Mouse (Mus musculus) left cerebral cortex, adult 8-10 months (tissue): Measurements from ENCODE around the gene Apbb2. TPM values are rescaled to one million over a fixed set of nuclear protein-coding genes. Genes with fewer than 3 reads are reported as not detected.

ENCODE experiments used
- DNase-seq, 2 experiments: peaks; one replicate each; pipeline ENCODE4 v3.0.0; 2022; ENCODE audit warnings: low spot score in 2 of 2
- total RNA-seq, 4 experiments: library from RNA; stranded (reverse); gene quantifications; 2 replicates each; pipeline ENCODE4 v1.2.4; 2022

Gene Apbb2
- total RNA-seq, 4 experiments from 2014 or later, result 59.4 to 65.7 (median 61.0) TPM

DNA sequence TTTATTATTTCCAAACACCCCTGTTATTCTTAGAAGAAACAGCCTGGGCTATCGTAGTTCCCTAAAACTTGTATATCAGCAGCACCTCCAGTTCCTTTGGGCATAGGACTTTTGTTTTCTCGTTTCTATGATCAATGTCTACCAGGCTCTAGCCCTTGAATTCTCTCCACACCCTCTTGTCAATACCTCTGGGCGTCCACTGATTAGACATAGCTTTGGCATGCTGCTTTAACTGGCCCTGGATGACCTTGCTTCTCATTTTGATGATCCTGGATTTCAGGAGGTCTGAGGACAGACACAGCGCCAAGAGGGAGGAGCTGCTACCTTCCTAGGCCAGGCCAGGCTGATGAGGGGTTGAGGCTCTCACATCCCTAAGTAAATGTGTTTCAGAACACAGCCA, 196.6 kb downstream of the Apbb2 start:
- DNase-seq, result no peak

GRCm38 (mm10) chr5:66421230-66421629, 197.4 kb downstream of the Apbb2 start:
- no peak for DNase-seq

DNA sequence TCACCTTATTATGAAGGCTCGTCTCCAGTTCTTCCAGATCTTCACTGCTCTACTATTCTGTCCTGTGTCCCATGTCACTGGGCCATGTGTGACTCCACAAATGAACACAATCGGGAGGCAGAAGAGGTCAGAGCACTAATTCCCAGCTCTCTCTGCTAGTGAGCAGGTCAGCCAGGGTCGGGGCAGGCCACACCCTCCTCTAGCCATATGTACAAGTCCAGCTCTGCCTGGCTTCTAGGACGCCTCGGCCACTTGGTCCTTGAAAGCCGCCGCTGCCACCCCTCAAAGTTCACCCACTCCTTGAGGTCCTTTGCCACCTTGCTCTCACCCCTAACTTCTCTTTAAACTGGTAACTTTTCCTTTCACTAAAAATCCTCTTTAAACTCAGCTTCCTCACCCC, 198.6 kb downstream of the Apbb2 start:
- no peak for DNase-seq

- DNase-seq, result no peak
Measured at GRCm38 (mm10) chr5:66417289-66417688, 201.3 kb downstream of the Apbb2 start.

DNA sequence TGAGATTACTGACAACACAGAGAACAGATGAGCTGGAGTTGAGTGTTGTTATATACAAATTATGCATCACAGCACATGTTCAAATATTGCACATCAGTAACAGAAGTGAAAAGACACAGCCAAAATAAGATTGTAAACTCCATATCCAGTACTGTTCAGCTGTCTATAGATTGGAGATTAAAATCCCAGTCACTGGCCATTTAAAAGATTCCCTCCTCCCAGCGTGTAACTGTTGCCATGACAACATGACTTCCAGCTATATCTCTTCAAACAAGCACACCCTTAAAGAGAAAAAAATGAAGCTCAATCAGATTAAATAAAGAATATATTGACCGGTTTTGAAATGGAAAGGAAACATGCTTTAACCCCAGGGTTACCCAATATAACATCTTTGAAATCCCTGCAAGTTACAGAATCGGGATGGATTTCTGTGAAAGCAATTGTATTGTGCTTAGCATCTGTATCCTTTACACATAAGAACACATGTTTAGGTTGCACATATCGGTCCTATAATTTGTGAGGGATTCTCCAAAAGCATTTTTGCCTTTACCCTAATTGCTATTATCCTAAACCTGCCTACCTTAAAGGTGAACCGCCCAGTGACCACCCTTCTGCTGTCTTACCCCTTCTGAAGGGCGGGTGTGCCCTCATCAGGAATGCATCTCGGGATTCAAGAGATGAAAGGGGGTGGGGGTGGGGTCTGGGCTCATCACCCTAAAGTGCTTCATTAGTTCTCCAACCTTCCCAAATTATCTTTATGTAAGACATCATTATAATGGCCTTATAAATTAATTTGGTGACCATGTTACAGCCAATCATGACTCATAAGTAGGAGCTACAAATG, 202.7 kb downstream of the Apbb2 start:
- no peak for DNase-seq

DNA sequence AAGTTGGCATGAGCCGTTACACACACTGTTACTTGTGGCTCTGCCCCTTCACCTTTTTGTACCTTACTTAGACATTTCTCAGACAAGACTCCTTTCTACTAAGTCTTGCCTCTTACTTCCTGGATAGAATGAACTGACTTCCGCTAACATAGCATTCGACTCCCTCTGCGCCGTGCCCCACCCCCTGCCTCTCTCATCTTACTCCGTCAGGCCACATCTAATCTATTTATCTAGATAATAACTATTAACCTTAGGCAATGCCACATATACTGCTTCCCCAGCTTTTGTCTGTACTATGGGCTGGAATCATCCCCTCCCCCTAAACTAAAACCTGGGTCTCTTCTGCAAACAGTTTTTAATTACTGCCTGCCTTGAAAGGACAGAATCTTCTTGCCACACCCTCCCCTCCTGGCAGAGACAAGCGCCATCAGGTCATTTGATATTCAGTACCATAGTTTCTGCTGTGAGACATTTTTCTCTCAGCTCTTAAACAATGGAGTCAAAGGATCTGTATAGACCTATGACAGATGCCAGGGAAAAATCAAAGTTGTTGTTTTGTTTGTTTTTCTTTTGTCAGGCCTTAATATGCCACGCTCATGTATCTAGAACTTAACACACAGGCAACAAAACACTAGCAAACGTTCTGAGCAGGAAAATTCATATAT, 203.4 kb downstream of the Apbb2 start:
- no peak for DNase-seq

DNA sequence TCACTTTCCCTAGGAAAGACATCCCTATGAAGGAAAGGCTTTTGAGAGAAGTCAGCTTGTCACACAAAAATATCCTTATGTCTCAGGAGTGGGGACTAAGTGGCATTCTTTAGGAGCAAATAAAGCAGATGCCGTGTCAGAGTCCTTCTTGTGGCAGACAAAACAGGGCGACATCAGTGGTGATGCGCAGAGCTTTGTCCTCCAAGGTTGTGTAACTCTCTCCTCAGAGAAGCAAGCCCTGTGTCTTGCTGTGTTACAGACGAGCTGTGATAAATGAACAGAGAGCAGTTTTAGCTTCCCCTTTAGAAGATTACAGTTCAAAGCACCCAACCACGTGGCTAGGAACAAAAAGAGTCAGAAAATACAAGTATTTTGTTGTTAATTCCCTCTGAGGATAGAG, 205.2 kb downstream of the Apbb2 start:
- no peak for DNase-seq

DNA sequence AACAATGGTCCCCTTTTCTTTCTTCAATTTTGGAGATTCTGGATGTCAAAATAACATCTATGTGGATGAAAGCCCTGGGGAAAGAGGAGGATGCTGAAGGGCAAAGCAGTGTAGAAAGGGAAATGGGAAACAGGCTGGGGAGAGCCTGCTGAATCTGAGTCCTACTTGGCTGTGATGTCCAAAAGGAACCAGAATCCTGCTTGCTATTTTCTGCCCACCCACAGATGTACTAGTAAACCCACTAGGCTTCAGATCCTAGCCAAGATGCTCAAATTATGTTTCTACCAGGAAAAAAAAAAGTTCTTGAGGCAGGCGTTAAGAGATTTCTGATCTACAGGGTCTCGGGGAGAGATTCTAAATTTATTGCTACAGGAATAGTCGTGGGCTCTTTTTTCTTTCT, 205.8 kb downstream of the Apbb2 start:
- DNase-seq, result no peak

GRCm38 (mm10) chr5:66408546-66408945, 210.0 kb downstream of the Apbb2 start:
- no peak for DNase-seq

GRCm38 (mm10) chr5:66407948-66408347, 210.6 kb downstream of the Apbb2 start:
- DNase-seq, result no peak

DNA sequence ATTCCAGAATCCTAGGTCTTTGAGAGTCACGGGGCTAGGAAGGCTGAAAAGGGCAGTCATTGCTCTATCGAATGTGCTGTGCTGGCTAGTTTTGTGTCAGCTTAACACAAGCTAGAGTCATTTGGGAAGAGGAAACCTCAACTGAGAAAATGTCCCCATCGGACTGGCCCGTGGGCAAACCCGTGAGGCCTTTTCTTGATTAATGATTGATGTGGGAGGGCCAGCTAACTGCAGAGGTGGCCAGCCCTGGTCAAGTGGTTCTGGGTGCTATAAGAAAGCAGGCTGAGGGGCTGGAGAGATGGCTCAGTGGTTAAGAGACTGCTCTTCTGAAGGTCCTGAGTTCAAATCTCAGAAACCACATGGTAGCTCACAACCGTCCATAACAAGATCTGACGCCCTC, 212.2 kb downstream of the Apbb2 start:
- DNase-seq, result no peak

- DNase-seq, result no peak
Measured at GRCm38 (mm10) chr5:66405731-66406399, 212.7 kb downstream of the Apbb2 start.

GRCm38 (mm10) chr5:66405305-66405704, 213.3 kb downstream of the Apbb2 start:
- no peak for DNase-seq

GRCm38 (mm10) chr5:66400563-66400962, 218.0 kb downstream of the Apbb2 start:
- no peak for DNase-seq

GRCm38 (mm10) chr5:66399264-66399620, 219.3 kb downstream of the Apbb2 start:
- no peak for DNase-seq

- DNase-seq, result no peak
Measured at GRCm38 (mm10) chr5:66398530-66399263, 219.9 kb downstream of the Apbb2 start.

DNA sequence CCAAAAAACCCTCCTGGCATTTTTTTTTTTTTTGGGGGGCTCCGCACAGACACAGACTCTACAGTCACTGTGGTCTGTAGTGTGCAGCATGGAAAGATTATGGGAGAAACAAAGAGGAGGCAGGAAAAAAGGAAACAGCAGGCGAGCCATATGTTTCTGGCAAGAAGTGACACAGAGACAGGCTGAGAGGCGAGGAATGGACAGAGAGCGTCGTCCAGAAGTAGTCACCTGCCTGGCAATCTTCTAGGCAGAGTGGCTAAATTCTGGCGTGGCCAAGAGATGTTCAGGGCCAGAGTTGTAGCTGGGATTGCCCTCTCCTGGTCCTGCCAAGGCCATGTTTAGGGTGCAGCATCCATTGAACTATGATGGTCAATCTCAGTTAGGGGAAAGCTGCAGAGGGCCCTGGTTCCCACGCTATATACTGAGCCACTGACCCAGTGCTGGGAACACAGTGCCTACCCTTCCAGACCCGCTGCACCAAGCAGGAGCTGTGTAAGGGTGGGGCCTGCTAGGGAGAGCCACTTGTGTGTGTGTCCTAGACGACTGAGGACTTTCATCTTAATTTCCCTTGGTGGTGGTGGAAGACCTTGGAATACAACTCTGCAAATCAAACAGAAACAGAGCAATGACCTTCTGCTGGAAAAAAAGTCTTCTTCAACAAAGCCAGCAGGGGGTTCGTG, 224.7 kb downstream of the Apbb2 start:
- DNase-seq, result no peak

GRCm38 (mm10) chr5:66392861-66393529, 225.6 kb downstream of the Apbb2 start:
- peak in 1 of 2 experiments; percentile 25 for DNase-seq

- no peak for DNase-seq
Measured at GRCm38 (mm10) chr5:66391771-66392170, 226.8 kb downstream of the Apbb2 start.

DNA sequence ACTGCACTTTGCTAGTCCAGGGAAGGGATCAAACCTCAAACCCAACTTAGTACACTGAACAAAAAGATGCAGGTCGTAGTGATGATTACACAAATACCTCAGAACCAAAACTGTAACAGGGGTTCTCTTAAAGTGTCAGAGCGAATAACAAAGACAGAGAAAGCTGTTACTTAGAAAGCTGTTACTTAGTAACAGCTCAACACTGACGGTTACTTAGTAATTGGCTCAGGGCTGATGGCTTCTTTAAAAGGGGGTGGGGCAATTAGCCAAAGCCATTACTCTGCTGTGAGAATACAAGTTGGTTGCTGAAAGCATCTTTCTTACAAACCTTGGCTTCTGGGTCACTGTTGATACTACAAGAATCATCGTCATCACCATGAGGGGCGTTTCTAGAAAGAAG, 227.3 kb downstream of the Apbb2 start:
- DNase-seq, result no peak

GRCm38 (mm10) chr5:66390567-66390966, 228.0 kb downstream of the Apbb2 start:
- no peak for DNase-seq
